Mouse (Mus musculus): ENCODE data around the gene Fahd1.

DNA sequence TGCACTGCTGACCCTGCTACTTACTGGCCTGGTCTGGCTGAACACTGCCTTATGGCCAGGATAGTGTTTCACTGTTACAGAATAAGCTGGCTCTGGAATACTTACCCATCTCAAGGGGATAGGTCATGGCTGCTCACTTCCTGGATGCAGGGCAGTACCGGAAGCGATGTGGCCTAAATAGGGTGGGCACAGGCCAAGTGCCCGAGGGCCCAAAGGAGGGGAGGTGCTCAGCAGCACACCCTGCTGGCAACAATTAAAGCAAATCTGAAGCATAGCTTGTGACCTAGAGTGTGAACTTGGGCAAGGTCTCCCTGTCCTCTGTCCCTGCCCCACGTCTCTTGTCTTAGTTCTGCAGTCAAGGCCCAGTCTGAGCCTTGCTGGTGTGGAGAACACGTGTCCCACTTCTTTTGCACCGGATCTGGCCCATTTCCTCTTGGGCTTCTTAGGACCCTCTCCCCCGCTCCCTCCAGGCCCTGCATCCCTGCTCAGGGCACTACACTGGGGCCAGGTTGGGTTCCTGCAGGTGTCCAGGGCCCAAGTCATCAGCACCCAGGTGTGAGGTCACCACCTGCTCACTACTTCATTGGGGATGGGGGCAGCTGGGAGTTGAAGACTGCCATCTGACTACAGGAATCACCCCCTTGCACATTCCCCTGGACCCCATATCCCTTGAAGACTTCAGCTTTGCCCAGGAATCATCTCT, 31.7 kb upstream of the Fahd1 start:
- TF ChIP-seq CTCF (conservative IDR thresholded peaks at IDR 0.05; ENCODE audit: insufficient read depth, insufficient read length, low read depth, low read length) (peak; percentile 70), POLR2A (IDR thresholded peaks at IDR 0.05; ENCODE audit: low read depth, low read length) (no peak)

Measured in kidney, adult 2 months (tissue).